Mouse (Mus musculus) heart, embryonic 16.5 days (tissue): ENCODE data around the gene Lmod2. TPM values are rescaled to one million over a fixed set of nuclear protein-coding genes. Genes with fewer than 3 reads are reported as not detected.
A peak's percentile ranks its signal among the peaks of the same experiment; 100 is the strongest.

ENCODE experiments used
- ATAC-seq: fragments of 200-750 bp; cut with Nextera tagmentation; replicated peaks from 2 replicates; pipeline ENCODE4 v1.8.0; 2017; ENCODE audit warnings: moderate number of reproducible peaks; ENCODE audit not compliant: insufficient read depth, low FRiP score; ENCODE audit errors: extremely low read depth
- H3K27ac ChIP-seq: fragments of 300-500 bp; sonication (generic); 2 replicates; pipeline ENCODE4 v1.5.1; 2014; ENCODE audit warnings: mild to moderate bottlenecking, low read length, control low read depth, moderate library complexity
- H3K27me3 ChIP-seq: fragments of 300-500 bp; sonication (generic); 2 replicates; pipeline ENCODE4 v1.6.1; 2014; ENCODE audit warnings: low read length, mixed read lengths; ENCODE audit not compliant: control insufficient read depth, insufficient read depth
- H3K36me3 ChIP-seq: fragments of 300-500 bp; sonication (generic); 2 replicates; pipeline ENCODE4 v1.6.1; 2014; ENCODE audit not compliant: control insufficient read depth, insufficient read depth
- H3K4me1 ChIP-seq: fragments of 300-500 bp; sonication (generic); 2 replicates; pipeline ENCODE4 v1.6.1; 2014; ENCODE audit warnings: low read length, mixed read lengths; ENCODE audit not compliant: control insufficient read depth, insufficient read depth
- H3K4me2 ChIP-seq: fragments of 300-500 bp; sonication (generic); 2 replicates; pipeline ENCODE4 v1.6.1; 2014; ENCODE audit warnings: low read depth, mild to moderate bottlenecking, control low read depth, low read length
- H3K4me3 ChIP-seq: fragments of 300-500 bp; sonication (generic); 2 replicates; pipeline ENCODE4 v1.5.1; 2014; ENCODE audit warnings: mild to moderate bottlenecking, control low read depth, low read length
- H3K9ac ChIP-seq: fragments of 300-500 bp; sonication (generic); 2 replicates; pipeline ENCODE4 v1.6.1; 2014; ENCODE audit warnings: low read length, control low read depth
- H3K9me3 ChIP-seq: fragments of 300-500 bp; sonication (generic); replicated peaks from 2 replicates; pipeline ENCODE4 v1.6.1; 2016; ENCODE audit warnings: low read length; ENCODE audit not compliant: control insufficient read depth
- WGBS: fragments of 180-500 bp; shearing (Covaris S2); extraction: QIAGEN DNeasy Blood & Tissue Kit; methylation state at CpG from one replicate; pipeline ENCODE4 v1.1.7; 2014; 5-methylcytosine and 5-hydroxymethylcytosine counted together
- polyA plus RNA-seq: library from polyadenylated mRNA; unstranded; fragments of >200 nt; fragmentation: Nextera tagmentation; extraction: Ambion mirVana; gene quantifications from 2 replicates; pipeline ENCODE4 v1.2.1, GENCODE M21; 2015

The Lmod2 gene
- polyA plus RNA-seq = 49.6 and 52.6 TPM in 2 replicates

- Histone ChIP-seq H3K27me3 (no peaks in the 10 kb centered on the region), H3K4me1 (peaks cover 19% of the 10 kb centered on the region), H3K27ac (peak within 1 kb of the TSS; percentile 99), H3K36me3 (no peaks in the 10 kb centered on the region; the same call in 1 of the 2 replicates), H3K9me3 (no peaks in the 10 kb centered on the region), H3K9ac (peak within 1 kb of the TSS; percentile 87), H3K4me2 (peak within 1 kb of the TSS; percentile 72), H3K4me3 (peak within 1 kb of the TSS; percentile 66)
- peak; percentile 90 for ATAC-seq
- WGBS = 27% methylated on average over 10 of the region's 10 CpGs
Observed at GRCm38 (mm10) chr6:24597500-24597899, at the start of gene Lmod2. Gene Lmod2, plus strand, starts transcription at chr6:24597762.

GRCm38 (mm10) chr6:24549801-24550200 is 47.8 kb upstream of the Lmod2 start:
- Histone ChIP-seq H3K9ac (no peak overlapping the region), H3K4me2 (no peak overlapping the region), H3K27me3 (no peaks in the 10 kb centered on the region), H3K9me3 (no peaks in the 10 kb centered on the region), H3K4me1 (peaks cover 22% of the 10 kb centered on the region), H3K36me3 (no peaks in the 10 kb centered on the region), H3K27ac (no peak overlapping the region), H3K4me3 (no peak overlapping the region)
- ATAC-seq = no peak
- WGBS = 65% methylated on average over 2 of the region's 2 CpGs

- WGBS = 31% methylated on average over 7 of the region's 7 CpGs
Observed at GRCm38 (mm10) chr6:24552046-24552445, 45.5 kb upstream of the Lmod2 start.

GRCm38 (mm10) chr6:24554427-24555086 is 43.0 kb upstream of the Lmod2 start:
- Histone ChIP-seq H3K27ac (peak overlapping the region; percentile 31), H3K9ac (0 out of 2 replicates have a peak overlapping the region, but pooled peaks have one; percentile 15), H3K9me3 (no peaks in the 10 kb centered on the region), H3K4me1 (peaks cover 18% of the 10 kb centered on the region), H3K36me3 (no peaks in the 10 kb centered on the region), H3K27me3 (no peaks in the 10 kb centered on the region), H3K4me2 (peak overlapping the region; percentile 46), H3K4me3 (no peak overlapping the region)
- no peak for ATAC-seq
- 48% methylated on average over 11 of the region's 11 CpGs for WGBS

More at GRCm38 (mm10) chr6:24552046-24552445, 45.5 kb upstream of the Lmod2 start:
- Histone ChIP-seq H3K4me3 (no peak overlapping the region), H3K4me2 (peak overlapping the region; percentile 28; the same call in 1 of the 2 replicates), H3K4me1 (peaks cover 18% of the 10 kb centered on the region), H3K27ac (0 out of 2 replicates have a peak overlapping the region, but pooled peaks have one; percentile 14), H3K9ac (no peak overlapping the region), H3K9me3 (no peaks in the 10 kb centered on the region), H3K27me3 (no peaks in the 10 kb centered on the region), H3K36me3 (no peaks in the 10 kb centered on the region)
- no peak for ATAC-seq

- Histone ChIP-seq H3K9me3 (no peaks in the 10 kb centered on the region), H3K4me3 (no peak overlapping the region), H3K36me3 (no peaks in the 10 kb centered on the region), H3K9ac (no peak overlapping the region), H3K4me1 (peaks cover 18% of the 10 kb centered on the region), H3K27me3 (no peaks in the 10 kb centered on the region), H3K4me2 (no peak overlapping the region), H3K27ac (peak overlapping the region; percentile 65)
- WGBS = 64% methylated on average over 2 of the region's 2 CpGs
- ATAC-seq = no peak
Observed at GRCm38 (mm10) chr6:24555488-24555887, 42.1 kb upstream of the Lmod2 start.

GRCm38 (mm10) chr6:24564081-24564480 is 33.5 kb upstream of the Lmod2 start:
- Histone ChIP-seq H3K9ac (no peak overlapping the region), H3K36me3 (no peaks in the 10 kb centered on the region), H3K4me3 (no peak overlapping the region), H3K4me2 (no peak overlapping the region), H3K27ac (no peak overlapping the region), H3K4me1 (no peaks in the 10 kb centered on the region), H3K9me3 (no peaks in the 10 kb centered on the region), H3K27me3 (no peaks in the 10 kb centered on the region)
- ATAC-seq = no peak
- whole genome bisulfite sequencing = 51% methylated on average over 9 of the region's 9 CpGs

GRCm38 (mm10) chr6:24564886-24565285 is 32.7 kb upstream of the Lmod2 start:
- ATAC-seq = no peak
- no peak overlapping the region for H3K9ac ChIP-seq
- H3K27ac ChIP-seq = no peak overlapping the region
- 71% methylated on average over 1 of the region's 1 CpGs for WGBS
- peaks cover 2% of the 10 kb centered on the region; the same call in 1 of the 2 replicates for H3K4me1 ChIP-seq
- H3K9me3 ChIP-seq = no peaks in the 10 kb centered on the region
- no peak overlapping the region for H3K4me3 ChIP-seq
- no peak overlapping the region for H3K4me2 ChIP-seq
- no peaks in the 10 kb centered on the region for H3K36me3 ChIP-seq
- H3K27me3 ChIP-seq = no peaks in the 10 kb centered on the region

- ATAC-seq = no peak
- Histone ChIP-seq H3K27ac (no peak overlapping the region), H3K36me3 (no peaks in the 10 kb centered on the region), H3K27me3 (no peaks in the 10 kb centered on the region), H3K4me2 (no peak overlapping the region), H3K4me1 (peaks cover 4% of the 10 kb centered on the region), H3K4me3 (no peak overlapping the region), H3K9me3 (no peaks in the 10 kb centered on the region), H3K9ac (no peak overlapping the region)
- 71% methylated on average over 5 of the region's 5 CpGs for WGBS
Observed at GRCm38 (mm10) chr6:24568963-24569362, 28.6 kb upstream of the Lmod2 start.

- no peak overlapping the region for H3K4me3 ChIP-seq
- H3K27ac ChIP-seq = peak overlapping the region; percentile 41
- 77% methylated on average over 1 of the region's 1 CpGs for WGBS
- H3K9me3 ChIP-seq = peaks cover 3% of the 10 kb centered on the region
- ATAC-seq = no peak; the same call in 1 of the 2 replicates
- H3K9ac ChIP-seq = no peak overlapping the region
- H3K27me3 ChIP-seq = no peaks in the 10 kb centered on the region
- H3K36me3 ChIP-seq = peaks cover 2% of the 10 kb centered on the region
- peaks cover 4% of the 10 kb centered on the region for H3K4me1 ChIP-seq
- no peak overlapping the region for H3K4me2 ChIP-seq
Observed at GRCm38 (mm10) chr6:24569711-24570110, 27.9 kb upstream of the Lmod2 start.
